Mouse (Mus musculus) thymus, postnatal 4 days (tissue): ENCODE measurements around the gene S1pr5.
"Not testable (repeated sequence)": the region's sequence is repeated elsewhere in the genome, so short reads cannot be mapped to it uniquely, and the experiment has no call there.

Experiments used
- DNase-seq: peaks from one replicate; pipeline ENCODE4 v3.0.0; 2021

Gene S1pr5

DNA sequence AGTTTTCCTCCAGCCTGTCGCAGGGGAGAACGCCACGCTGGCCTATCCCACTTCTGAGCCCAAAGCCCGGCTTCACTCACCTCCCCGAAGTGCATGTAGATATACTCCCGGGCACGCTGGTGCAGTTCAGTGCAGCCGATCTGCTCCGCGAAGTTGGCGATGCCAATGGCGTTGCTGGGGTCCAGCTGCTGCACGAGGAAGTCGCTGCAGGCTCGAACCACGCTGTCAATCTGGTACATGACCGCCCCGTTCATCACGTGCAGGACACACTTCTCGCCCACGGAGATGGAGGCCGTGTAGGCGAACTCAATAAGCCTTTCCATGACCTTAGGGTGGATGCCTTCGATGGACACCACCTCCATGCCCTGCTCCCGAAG lies 11.3 kb downstream of the S1pr5 start:
- peak; percentile 36 for DNase-seq

DNA sequence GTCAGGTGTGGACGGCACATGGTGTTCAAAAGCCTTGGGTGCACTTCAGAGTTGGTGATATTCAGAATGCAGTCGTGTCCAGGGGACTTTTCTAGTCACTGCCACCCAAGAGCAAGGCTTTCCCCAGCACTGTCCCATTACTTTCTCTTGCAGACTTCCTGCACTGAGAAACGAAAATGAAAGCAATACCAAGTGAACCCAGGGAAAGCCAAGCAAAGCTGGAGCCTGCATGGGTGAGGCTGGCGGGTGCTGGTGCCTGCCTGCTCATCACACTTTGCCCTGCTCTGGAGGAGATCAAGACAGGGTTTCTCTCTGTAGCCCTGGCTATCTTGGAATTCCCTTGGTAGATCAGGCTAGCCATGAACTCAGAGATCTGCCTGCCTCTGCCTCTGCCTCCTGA lies 12.9 kb downstream of the S1pr5 start:
- no peak for DNase-seq

DNA sequence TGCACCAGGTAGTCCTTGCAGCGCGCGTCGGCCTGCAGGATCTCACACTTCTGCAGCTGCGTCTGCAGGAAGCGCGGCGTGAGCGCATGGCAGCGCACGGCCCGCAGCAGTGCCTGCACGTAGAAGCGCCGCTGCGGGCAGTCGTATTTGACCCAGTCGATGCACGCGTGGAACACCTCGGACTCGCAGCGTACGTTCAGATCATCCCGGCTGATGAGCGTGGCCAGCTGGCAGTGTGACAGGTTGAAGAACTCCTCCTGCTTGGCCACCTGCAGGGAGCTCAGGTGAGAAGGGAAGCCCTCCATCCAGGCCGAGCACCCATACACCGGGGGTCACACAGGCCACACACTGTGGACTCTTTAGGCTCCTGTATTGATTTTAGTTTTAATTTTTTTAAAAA lies 14.4 kb downstream of the S1pr5 start:
- no peak for DNase-seq

DNA sequence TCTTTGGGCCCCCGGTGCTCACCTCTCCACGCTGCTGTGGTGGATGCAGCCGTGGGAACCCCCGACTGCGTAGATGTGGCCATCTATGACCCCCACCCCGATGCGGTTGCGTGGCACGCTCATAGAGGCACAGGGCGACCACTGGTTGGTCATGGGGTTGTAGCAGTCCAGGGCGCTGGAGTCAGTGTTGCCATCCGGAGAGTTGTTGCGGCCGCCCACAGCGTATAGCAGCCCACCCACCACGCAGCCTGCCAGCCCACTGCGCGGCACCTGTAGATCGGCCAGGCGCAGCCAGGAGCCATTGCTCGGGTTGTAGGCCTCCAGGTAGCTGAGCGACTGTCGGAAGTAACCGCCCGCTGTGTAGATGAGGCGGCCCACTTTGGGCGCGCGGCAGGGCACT lies 14.9 kb downstream of the S1pr5 start:
- no peak for DNase-seq

DNA sequence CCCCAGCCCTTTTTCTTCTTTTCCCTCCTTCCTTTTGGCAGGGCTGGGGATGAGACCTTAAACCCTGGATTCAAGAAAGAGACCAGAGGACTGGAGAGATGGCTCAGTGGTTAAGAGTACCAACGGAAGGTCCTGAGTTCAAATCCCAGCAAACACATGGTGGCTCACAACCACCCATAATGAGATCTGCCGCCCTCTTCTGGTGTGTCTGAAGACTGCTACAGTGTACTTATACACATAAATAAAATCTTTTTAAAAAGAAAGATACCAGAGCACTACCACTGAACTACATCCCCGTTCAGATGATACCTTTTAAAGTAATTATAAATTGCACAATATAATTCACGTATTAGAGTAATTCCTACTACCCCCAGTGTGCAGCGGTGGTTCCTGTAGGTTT lies 15.4 kb downstream of the S1pr5 start:
- DNase-seq = no peak

DNA sequence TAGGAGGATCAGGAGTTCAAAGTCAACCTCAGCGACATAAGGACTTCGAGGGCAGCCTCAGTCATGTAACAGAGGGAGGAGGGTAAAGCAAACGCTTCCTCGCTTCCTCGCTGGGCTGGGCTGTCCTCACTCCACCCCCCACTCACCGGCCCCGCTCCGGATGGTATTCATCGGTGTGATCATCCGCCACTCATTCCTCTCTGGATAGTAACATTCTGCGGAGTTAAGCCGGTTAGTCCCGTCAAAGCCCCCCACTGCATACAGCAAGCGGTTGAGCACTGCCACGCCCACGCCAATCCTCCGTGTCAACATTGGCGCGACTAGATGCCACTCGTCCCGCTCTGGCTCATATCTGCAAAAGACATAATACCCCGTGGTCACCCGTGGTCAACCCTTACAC lies 16.7 kb downstream of the S1pr5 start:
- no peak for DNase-seq

DNA sequence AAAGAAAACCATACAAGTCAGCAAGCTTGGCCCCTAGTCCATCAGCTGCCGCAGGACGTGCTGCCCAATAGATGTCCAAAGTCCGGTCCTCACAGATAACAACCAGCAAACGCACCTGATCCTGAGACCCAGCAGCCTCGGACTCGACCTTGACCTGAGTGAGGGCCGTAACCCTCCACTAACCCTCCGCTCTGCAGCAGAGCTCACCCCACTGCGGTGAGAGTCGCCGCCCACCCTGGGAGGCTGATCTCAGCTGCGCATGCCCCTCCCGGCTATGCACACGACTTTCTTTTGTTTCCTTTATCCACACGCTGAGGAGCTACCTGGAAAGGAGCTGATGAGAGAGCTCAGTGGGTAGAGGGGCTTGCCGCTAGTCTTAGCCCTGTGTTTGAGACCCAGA lies 20.9 kb downstream of the S1pr5 start:
- peak; percentile 61 for DNase-seq

DNA sequence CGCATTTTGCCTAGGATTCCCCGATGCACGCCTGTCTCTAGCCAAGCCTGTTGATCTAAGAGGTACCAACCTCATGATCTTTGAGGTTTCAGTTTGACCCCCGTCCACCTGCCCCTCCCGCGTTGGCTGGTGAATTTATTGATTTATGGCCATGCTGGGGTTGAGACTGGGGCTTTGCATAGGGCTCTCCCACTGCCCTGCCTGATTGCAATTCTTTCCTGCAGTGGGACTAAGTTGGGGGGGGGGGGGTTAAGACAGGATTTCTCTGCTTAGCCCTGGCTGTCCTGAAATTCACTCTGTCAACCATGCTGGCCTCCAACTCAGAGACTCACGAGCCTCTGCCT lies 22.9 kb downstream of the S1pr5 start:
- no peak for DNase-seq

DNA sequence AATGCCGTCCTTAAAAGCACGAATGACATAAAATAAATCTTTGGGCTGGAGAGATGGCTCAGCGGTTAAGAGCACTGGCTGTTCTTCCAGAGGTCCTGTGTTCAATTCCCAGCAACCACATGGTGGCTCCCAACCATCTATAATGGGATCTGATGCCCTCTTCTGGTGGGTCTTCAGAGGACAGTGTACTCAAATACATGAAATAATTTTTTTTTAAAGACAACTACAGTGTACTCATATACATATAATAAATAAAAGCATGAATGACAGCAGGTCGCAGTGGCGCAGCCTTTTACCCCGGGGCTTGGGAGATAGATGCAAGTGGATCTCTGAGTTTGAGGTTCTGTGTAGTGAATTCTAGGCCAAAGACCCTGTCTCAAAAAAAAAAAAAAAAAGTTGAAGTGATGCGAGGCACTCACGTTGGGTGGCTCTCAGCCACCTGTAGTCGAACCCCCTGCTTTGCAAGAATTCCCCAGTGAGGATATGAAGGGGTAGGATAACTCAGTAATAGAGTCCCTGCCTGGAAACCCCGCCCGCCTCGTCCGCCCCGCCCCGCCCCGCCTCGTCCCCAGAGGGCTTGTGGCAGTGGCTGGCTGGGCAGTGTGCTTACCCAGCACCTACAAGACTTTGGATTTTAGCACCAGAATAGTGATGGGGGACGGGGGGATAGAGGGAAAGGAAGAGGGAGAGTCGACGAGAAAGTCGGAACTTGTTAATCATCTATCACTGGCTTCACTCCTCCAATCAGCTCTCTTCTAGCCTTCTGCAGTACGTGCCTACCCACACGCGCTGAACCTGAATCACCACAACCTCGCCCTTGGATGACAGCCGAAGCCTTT lies 23.4 kb downstream of the S1pr5 start:
- peak; percentile 27 for DNase-seq

DNA sequence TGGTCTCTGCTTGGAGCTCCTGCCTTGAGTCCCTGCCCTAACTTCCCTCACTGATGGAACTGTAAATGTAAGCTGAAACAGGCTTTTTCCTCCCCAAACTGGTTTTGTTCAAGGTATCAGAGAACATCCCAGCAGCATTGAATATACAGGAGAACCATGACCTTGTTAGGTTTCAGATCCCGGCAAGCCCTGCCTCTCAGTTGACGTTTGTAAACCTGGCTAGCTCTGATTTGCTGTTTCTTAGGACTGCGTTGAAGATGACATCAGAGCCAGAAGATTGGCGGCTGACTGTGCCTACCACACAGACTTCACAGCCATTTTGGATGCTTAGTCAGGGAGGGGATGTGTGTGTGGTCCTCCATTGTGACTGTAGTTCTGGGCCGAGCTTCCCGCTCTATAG lies 24.3 kb downstream of the S1pr5 start:
- no peak for DNase-seq

DNA sequence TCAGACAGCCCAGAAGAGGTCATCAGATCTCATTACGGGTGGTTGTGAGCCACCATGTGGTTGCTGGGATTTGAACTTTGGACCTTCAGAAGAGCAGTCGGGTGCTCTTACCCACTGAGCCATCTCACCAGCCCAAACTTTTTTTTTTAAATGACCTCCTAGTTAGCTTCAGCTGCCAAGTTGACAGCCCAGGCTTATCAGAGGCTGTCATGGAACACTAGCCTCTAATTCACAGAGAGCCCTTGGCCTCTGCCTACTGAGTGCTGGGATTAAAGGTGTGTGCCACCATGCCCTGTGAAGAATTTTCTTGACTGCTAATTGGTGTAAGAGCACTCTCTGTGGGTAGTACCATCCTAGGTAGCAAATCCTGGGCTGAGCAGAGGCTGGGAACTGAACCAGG lies 24.8 kb downstream of the S1pr5 start:
- DNase-seq = not testable (repeated sequence)

DNA sequence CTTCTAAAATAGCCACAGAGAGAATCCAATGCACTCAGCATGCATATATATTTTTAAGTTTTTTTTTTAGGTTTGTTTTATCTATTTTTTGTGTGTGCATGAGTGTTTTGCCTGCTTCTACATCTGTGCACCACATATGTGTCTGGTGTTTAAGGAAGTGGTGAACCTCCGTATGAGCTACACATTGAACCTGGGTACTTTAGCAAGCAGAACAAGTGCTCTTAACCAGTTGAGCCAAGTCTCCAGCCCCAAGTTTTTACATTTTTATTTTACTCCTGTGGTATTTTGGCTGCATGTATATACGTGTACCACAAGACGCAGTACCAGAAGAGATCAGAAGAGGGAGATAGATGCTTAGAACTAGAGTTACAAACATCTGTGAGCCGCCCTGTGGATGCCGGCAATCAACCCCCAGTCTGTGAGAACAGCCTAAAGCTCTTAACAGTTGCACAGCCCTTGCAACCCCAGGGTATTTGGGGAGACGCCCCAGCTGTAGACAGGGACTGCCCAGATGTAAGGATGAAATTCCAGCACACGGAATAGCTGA lies 26.8 kb downstream of the S1pr5 start:
- peak; percentile 49 for DNase-seq

DNA sequence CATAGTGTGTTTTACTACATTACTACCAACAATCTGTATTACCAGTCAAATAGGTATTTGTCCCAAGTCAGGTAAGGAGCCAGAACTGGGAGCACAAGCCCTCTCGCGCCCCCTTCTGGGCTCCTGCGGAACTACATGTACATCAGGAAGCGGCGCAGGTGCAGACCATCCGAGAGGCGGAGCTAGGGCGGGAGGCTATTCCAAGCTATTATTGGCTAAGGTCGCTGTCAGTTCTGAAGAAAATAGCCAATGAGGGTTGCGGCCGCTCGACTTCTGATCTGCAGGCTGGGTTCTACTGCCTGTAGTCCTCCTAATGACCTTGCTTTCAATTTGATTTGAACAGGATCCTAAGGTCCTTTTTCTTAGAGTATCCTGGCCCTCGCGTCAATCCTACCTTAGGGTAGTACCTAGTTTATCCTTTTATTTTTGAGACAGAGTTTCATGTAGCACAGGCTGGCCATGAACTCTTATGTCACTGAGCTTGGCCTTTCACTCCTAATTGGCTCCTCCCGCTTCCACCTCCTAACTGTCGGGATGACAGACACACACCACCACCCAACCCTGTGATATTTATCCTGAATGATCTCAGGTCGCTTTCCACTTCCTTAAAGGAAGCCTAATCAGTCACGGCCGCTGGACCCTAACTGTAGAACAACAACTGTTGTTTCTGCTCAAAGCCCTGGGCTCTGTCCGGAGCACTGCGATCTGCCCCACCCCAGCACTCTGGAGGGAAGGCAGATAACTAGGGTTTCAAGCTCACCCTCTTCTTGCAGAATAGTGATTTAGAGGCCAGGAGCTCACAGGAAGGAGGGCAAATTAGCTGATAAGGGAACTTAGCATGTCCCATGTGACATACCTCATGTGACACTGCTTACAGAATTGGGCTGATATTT lies 27.5 kb downstream of the S1pr5 start:
- DNase-seq = peak; percentile 94

DNA sequence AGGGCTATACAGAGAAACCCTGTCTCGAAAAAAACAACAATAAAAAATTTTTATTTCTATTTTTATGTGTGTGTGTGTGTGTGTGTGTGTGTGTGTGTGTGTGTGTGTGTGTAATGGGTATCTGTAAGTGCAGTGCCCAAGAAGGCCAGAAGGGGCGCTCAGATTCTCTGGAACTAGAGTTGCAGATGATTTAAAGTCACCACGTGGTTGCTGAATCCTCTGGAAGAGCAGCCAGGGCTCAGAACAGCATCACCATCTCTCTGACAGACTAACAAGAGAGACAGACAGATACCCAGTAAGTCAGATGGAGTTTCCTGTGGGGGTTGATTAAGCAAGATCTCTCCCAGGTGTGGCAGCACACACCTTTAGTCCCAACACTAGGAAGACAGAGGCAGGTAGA lies 28.4 kb downstream of the S1pr5 start:
- DNase-seq = peak; percentile 55

DNA sequence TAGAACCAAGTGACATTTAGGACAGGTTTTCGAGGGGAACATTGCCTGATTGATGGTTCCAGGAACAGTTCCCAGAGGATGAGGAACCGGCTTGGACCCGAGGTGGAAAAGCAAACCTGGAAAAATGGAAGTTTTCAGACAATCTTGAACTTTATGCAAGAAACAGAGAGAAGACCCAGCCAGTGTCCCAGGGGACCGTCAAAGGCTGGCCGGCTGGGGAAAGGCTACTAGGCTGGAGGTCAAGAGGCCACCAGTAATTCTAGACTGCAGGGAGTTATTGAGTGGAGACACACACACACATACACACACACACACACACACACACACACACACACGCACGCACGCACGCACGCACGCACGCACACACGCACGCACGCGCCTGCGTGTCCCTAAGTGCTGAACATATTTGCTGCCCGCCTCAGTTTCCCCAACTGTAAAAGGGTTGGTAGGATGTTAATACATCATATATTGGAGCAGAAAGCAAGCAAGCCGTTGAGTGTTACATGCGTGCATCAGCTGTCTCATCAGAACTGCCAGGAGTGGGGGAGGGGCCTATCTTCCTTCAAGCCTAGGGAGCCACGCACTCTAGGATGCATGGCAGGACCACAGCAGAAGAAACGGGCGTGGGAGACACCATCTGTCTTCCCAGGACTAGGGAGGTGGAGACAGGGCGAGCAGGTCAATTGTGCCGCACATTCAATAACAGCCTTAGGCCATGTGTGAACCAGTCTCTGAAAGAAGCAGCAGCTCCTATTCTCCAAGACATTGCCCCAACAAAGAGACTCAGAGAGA lies 32.0 kb downstream of the S1pr5 start:
- no peak for DNase-seq

DNA sequence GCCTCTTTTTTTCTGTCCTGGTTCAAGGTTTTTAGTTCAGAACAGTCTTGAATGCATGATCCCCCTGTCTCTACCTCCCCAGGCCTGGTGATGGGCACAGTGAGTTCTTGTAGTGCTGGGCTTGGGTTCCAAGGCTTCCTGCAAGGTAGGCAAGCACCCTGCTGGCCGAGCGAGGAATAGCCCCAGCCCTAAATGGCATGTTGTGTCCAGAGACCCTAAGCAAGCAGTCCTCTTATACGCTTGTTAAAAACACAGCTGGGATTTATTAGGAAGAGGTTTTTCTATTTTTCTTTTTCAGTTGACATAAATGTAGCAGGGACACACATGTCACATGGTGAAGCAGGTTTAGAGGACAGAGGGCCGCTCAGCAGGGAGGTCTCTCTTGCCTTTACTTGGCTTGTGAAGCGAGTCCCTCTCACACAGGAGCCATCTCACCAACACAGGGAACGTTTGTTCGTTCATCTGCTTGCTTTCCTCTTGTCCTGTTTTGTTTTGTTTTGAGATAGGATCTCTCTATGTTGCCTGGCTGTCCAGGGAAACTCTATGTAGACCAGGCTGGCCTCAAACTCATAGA lies 34.5 kb downstream of the S1pr5 start:
- DNase-seq = peak; percentile 59

DNA sequence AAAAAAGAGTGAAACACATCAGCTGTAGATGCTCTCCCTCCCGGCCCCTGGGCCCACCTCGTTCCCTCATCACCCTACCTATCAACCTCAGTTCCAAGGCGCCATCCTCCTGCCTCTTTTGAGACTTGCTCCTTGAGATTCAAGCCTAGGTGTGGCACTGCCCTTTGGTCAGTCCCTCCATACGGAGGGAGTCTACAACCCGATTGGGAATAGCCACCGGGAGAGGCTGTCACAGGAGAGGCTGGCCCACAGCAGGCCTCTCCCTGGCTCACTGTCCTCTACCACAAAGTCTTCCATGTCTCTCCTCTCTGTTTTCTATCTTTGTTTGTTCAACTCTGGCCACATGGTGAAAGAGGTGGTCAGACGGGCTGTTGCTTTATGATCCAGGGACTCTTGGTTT lies 36.6 kb downstream of the S1pr5 start:
- DNase-seq = no peak

DNA sequence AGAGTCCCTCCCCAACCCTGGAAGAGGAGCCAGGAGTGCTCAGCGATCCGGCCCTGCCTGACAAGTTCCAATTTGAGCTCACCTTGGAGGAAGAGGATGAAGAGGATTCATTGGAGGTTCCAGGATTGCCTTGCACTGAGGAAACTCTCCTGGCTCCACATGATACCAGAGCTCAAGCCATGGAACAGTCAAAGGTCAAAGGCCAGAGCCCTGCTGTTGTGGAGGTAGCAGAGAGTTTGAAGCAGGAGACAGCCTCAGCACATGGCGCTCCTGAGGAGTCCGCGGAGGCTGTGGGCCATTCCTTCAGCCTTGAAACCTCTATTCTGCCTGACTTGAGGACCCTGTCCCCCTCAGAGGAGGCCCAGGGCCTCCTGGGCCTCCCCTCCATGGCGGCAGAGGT lies 37.4 kb downstream of the S1pr5 start:
- DNase-seq = no peak

DNA sequence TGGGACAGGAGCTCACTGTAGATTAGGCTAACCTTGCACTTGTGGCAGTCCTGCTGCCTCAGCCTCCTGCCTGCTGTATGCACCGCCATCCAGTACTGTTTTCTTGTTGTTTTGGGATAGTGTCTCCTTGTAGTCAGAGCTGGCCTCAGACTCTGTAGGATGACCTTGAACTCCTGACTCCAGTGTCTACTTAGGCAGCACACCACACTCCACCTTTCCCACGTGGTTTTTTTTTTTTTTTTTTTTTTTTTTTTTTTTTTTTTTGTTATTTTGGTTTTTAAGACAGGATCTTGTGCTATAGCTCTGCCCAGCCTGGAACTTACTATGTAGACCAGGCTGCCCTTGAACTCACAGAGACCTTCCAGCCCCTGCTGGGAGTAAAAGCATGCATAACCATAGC lies 39.6 kb downstream of the S1pr5 start:
- no peak for DNase-seq

DNA sequence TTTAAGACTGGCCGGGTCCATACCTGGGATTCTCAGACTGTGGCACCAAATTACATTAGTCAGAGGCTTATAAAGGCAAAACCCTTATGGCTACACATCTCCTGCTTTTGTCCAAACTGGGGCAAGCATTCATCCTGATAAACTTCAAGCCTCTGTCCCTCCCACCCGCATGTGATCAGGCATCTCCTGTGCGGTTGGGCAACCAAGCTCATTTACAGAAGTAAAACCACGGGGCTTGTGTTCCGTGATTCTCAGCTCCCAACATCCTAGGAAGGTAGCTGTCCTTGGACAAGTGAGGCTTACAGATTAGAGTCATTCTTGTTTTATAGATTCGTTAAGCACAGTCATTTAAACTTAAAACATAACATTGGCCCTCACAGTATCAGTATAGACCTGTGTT lies 41.4 kb downstream of the S1pr5 start:
- no peak for DNase-seq

DNA sequence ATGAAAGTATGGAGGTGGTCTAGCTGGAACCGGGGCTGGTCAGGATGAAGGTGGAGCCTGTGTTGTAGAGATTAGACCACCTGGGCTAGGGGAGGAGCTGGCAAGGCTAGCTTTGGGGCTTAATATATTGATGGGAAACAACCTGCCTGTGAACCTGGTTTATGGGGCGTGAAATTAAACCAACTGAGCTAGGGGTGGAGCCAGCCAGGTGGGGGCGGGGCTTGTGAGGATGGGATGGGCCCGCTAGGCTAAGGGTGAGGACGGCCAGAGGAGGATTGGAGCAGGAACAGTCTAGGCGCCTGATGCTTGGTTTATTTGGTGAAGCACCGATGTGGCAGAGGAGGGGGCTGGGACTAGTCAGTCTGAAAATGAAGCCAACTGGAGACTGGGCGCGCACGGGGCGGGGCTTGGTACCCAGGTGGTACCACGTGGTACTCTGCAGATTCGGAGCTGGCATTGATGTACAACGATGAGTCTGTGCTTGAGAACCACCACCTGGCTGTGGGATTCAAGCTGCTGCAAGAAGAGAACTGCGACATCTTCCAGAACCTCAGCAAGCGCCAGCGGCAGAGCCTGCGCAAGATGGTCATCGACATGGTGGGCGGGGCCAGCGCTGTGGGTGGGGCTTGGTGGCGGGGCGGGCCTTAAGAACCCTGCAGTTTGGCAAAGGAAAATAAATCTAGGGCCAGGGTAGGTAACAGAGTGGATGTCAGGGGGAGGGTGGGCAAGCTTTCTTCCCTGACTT lies 43.5 kb downstream of the S1pr5 start:
- no peak for DNase-seq

DNA sequence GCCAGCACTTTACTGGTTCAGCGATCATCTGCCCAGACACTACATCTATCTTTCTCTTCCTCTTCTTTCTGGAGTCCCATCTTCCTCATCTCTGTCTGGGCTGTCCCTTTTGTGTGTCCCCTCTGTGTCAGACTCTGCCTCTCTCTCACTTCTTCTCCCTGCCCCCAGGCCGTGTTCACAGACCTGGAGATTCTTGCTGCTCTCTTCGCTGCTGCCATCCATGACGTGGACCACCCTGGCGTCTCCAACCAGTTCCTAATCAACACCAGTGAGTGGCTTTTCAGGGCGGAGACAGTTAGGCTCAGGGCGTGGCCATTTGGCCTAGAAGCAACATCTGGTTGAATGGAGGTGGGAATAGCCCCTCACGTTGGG lies 44.1 kb downstream of the S1pr5 start:
- no peak for DNase-seq
